Mouse (Mus musculus) ovary, postnatal 36 days (tissue): ENCODE data around the gene Olah.

Source experiments
- DNase-seq: peaks from one replicate; pipeline ENCODE4 v3.0.0; 2022; ENCODE audit warnings: low spot score, mixed read lengths

Gene Olah

DNA sequence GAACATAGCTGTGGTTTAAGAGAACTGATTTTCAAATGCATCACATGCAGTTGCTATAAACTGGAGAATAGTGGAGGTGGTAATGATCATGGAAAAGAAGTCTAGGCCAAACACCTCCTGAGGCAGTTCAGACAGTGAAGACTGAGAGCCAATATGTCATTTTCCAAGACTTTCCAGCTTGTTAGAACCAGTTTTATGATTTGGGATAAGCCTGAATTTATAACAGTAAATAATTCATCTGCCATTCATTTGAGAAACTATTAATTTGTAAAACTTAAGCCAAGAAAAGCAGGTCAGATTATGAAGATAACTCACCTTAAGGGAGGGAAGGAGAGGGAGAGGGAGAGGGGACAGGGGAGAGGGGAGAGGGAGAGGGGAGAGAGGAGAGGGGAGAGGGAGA, 43.9 kb downstream of the Olah start:
- no peak for DNase-seq

DNA sequence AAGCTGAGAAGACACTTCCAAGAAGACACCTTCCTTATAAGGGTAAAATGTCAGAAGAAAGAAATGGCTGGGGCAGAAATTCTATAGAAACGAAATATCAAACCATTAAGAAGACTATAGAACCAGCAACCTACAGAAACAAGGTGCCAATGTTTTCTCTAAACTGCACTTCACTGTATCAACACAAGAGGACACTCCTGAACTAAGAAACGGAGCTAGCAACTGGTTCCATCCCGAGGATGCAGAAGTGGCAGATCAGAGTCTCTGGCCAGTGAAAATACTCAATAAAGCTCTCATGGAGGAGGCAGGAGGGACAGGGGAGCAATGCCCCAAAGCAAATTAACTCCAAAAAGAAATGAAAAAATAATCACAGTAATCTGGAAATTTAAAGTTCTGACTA, 48.1 kb downstream of the Olah start:
- DNase-seq: no peak

DNA sequence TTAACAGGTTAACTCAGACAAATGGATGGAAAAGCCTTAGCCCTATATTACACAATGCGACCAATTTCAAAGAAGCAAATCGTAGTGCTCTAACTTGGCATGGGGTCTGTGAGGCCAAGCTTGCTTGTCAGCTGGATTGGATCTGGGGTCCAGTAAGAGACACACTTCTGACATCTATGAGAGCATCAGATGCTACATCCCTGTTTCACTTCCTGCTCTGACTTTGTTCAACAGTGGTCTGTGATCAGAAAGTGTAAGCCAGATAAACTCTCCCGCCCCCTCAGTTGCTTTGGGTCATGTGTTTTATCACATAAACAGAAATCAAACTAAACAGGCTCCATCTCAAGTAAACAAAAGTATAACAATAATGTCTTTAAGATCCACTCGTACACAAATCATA, 48.6 kb downstream of the Olah start:
- no peak for DNase-seq

DNA sequence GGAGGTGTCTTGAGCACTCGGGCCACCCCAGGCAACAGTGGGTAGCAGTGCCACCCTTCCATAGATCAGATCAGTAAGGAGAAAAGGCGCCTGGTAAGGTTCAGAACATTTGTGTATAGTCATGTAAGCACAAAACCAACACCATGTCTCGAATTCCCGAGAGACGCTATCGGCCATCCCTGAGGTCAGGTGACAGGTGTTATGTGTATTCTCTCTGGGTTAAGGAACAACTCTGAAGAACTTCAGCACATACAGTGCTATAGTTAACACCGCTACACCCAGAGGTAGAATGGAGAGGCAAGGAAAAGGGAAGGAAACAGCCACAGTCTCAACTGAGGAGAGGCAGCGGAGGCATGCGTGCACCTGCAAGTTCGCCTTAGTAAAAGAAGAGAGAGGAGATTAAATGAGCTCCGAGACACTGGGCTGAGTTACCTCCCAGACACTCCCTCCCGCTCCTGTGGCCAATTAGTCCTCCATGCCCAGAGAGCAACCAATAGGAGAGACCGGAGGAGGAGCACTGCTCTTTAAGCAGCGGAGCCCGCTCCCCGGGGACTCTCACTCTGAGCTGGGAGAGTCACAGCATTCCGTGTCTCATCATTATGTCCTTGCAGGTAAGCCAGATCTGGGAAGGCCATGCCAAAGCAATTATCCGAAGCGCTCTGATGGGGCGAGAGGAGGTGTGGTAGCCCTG, 61.3 kb downstream of the Olah start, which contains the start of gene Acbd7:
Gene Acbd7, plus strand, starts transcription at position 558 of the 691 bp plus-strand sequence.
- DNase-seq: peak; percentile 57

DNA sequence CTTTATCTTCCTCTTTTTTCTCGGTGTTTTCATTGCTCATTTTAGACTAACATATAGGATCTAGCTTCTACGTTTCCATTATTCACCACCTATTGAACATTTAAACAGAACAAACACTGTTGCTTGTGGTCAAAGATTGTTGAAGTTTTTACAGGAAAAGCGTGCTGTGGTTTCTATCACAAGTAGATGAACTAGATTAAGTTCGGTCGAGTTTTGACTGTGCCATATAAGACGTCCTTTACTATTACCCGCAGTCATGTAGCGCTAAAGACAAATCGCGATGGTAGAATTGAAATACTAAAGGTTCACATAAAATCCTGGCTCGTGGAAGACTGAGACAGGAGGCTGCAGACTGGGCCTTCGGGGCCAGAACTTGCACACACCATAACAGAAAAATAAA, 63.2 kb downstream of the Olah start:
- no peak for DNase-seq

DNA sequence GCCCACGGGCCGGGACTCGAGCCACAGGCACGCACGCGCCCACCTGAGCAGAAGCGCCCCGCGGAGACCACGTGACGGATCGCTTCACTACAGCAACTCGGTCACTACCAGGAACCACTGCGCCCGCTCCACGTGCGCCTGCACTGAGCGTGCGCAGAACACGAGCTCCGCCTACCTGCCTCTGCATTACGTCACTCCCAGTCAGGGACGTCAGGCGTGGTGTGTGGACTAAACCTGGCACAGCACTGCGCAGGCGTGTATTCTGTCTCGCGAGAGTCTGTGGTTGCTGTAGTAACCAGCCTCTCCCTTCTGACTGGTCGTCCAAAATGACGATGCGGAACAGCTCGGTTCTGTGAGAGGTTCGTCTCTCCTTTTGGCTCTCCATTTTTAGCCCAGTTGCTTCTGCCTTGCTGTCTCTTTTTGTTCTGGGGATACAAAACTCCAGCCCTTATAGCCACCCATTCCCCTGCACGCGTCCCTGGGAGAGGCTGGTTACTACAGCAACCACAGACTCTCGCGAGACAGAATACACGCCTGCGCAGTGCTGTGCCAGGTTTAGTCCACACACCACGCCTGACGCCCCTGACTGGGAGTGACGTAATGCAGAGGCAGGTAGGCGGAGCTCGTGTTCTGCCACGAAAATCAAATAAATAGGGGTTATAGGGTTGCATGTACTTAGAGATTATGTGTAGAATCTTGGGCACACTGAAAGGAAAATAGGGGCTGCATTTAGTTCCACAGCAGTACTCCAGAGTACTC, 64.3 kb downstream of the Olah start, which contains the start of gene Rpp38:
Gene Rpp38, minus strand, starts transcription at position 160 of the 759 bp plus-strand sequence.
- DNase-seq: peak; percentile 96

DNA sequence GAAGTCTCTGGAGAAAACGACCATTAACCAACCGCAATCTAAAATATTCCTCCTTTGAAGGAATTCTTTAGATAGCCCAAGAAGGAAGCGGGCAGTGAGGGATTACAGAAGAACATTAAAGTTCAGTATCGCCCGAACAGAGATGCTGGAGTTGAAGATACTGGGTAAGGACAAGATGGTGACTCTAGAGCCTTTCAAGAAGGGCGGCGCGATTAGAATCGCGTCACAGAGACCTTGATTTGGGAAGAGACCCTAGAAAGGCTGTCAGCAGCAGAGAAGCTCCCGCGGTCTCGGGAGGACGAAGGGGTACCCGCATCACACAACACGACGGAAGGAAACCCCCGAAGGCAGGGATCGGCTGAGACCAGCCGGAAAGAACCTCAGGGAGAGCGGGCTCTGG, 65.0 kb downstream of the Olah start:
- DNase-seq: no peak

DNA sequence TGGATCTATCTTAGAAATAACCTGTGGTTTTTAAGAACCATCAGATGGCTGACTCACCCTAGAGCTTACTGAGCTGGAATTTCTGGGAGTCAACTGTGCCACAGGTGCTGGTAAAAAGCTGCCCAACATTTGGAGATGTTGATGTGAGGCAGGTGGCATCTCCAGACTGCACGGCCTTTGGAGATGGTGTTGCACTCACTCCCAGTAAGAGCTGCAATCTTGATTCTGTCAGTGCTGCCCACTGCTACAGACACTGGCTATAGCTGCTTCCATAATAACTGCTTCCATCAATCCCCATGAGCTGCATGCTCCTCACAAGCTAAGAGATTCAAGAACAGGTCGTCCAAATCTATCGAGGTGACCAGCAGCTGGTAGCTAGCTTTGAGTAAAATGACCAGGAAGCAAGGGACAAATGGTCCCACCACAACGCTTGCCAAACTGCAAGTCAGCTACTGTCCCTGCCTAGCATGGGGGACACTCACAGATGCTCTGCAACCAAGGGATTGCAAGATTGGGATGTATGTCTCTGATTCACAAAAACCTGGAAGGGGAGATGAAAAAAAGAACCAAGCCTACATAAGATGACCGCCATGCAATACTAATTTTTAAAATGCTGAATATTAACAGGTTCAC, 65.8 kb downstream of the Olah start:
- no peak for DNase-seq

DNA sequence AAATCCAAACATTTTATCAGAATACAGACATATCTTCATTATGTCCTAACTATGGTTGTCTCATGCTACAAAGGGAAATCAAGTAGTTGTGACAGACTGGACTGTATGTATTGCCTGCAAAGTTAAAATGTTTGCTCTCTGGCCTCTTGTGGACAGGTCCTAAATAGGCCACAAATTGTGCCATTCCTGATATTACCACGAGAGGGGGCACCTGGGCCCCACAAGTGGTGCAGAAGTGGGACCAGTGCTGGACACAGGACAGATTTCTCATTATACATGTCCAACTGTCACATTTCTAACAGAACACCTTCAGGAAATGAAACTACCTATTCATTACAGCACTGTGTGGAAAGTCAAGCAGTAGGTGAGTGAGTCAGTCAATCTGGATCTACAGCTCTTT, 69.7 kb downstream of the Olah start:
- peak; percentile 63 for DNase-seq

DNA sequence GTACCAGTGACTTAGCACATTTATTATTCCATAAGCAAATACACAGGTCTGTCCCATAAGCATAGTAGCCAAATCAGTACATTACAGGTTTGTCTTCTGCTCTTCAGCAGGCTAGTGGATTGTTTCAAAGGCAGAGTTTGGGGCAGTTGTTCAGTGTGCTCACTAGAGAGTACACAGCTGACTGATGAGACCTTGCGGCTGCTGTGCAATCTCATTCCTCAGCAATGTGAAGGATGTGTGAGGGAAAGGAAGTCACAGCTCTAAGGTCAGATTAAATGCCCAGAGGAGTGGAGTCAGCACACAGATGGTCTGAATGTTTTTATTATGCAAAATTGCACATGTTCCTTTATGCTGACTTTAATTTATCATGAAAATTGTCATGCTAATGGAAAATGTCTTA, 70.5 kb downstream of the Olah start:
- no peak for DNase-seq

DNA sequence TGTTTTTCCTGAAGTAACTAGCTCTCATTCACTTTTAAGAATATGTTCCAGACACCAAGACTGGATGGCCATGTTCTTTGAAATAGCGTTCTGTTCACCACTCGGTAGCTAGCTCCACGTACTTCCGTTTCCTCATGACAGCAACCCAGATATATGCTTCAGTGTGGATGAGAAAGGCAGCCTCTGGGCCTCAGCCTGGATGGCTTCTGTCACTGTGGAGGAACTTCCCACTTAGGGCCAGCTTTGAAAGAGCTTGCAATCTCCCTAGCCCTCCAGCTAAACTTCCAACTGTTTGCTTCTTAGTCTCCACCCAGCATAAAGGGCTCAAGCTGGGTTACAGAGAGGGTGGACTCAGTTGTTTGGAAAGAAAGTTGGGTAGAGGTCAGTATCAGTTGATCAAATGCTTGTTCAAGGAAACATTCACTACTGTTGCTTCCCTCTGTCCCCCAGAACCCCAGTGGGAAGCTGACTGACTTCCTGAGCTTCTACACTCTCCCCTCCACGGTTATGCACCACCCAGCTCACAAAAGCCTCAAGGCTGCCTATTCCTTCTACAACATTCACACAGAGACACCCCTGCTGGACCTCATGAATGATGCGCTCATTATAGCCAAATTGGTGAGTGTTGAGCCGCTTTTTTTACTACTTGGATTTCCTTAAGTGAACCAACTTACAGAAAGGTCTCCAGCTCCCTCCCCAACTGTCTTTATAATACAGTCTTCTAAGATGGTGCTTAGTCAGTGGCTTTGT, 72.5 kb downstream of the Olah start:
- DNase-seq: no peak

DNA sequence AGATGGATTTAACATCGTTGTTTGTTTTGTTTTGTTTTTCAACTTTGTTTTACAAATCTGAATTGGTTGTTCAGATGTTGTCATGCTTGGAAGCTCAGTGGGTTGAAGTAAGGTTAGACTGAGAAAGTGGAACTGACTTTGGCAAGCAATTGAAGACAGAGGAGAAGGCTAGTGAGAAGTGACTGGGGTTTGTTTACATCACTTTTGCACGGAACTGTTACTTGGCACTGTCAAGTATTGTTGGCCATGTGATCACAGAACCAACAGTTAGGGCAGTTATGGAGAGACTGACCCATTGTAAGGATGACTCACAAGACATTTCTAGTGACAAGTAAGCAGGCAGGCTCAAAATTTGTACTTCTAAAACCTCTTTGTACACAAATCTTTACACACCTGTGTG, 73.9 kb downstream of the Olah start:
- no peak for DNase-seq

DNA sequence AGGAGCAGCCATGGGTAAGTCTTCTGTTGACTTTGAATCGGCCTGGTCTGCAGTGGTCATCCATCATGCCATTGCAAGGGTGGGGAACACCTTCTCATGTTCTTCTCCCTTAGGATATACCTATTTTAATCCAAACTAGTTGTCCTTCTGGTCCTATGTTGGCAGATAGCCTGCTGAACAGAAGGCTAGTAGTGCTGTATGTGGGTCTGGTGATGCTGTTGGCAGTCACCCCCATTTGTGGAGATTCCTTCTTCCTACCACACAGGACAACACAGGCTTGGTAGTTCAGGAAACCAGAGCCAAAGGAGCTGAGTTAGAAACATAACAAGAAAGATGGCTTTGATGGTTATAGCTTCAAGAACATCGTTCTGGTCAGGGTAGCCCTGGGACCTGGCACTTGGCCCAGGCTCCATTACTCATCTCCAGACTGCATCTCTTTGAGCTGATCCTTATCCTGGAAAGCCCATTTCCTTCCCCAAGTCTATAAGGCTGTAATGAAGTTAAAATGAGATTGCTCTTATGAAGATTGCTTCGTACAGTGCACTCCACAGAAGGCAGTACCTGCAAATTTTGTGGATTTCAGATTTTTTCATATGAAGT, 91.5 kb downstream of the Olah start:
- no peak for DNase-seq

DNA sequence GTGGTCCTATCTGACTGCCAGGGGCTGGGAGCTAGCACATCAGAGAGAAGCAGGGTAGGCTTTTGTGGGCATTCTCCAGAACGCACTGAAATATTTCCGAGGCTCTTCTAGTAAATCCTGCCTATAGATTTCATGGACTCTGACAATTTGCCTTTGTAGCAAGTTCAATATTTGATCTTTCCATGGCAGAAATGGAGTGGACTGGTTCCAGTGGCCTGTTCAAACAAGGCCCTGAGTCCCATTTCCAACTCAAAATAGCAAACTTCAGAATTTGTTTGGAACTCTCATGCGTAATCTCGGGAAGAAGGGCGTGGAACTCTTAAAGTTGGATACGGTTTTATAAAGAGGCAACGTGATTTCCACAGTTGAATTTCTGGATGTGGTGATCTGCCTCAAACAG, 101.2 kb downstream of the Olah start:
- no peak for DNase-seq

DNA sequence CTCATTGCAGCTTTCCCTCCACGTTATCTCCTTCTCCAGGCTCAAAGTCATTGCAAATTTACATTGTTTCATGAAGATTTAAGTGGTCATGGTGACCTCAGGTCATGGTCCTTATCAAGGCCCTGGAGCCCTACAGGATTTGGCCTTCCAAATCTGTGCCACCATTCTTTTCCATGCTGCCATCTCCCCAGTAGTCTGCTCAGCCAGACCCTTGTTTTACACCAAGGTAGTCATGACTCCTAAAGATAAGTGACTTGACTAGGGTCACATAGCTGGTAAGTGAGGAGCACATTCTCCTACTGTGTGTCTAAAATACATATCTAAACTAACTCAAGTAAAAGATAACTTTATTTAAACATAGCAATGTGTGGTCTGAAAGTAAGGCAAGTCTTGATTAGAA, 104.8 kb downstream of the Olah start:
- no peak for DNase-seq
